Mouse (Mus musculus) ES-E14 (cell line): Measurements from ENCODE around the gene Tnip1. TPM values are rescaled to one million over a fixed set of nuclear protein-coding genes. Genes with fewer than 3 reads are reported as not detected.

Experiments
- DNase-seq: peaks from one replicate; pipeline ENCODE4 v3.0.0-alpha.2; 2013; ENCODE audit warnings: low read depth, low spot score
- H3K27ac ChIP-seq: 2 replicates; pipeline ENCODE4 v1.5.1; 2012; ENCODE audit warnings: low read depth, mild to moderate bottlenecking, low read length, moderate library complexity, mixed read lengths; ENCODE audit not compliant: poor library complexity, insufficient read depth, severe bottlenecking
- H3K36me3 ChIP-seq: 2 replicates; pipeline ENCODE4 v1.6.1; 2012; ENCODE audit warnings: mild to moderate bottlenecking, low read length, moderate library complexity, mixed read lengths; ENCODE audit not compliant: control insufficient read depth, poor library complexity, insufficient read depth, severe bottlenecking
- H3K4me1 ChIP-seq, 2 experiments: fragments of 150-350 bp in 1 of 2; sonication (generic) in 1 of 2; 2 replicates each; pipeline ENCODE4 v1.6.1; 2012; ENCODE audit warnings: low read length in 2 of 2, mild to moderate bottlenecking in 1 of 2, mixed read lengths in 1 of 2; ENCODE audit not compliant: control insufficient read depth in 2 of 2, insufficient read depth in 2 of 2, poor library complexity in 1 of 2
- H3K4me3 ChIP-seq, 2 experiments: fragments of 150-350 bp in 1 of 2; sonication (generic) in 1 of 2; 2 replicates each; pipeline ENCODE4 v1.5.1; 2012; ENCODE audit warnings: low read length in 2 of 2, low read depth in 1 of 2, mild to moderate bottlenecking in 1 of 2, mixed read lengths in 1 of 2; ENCODE audit not compliant: insufficient read depth in 1 of 2, poor library complexity in 1 of 2, severe bottlenecking in 1 of 2
- H3K9ac ChIP-seq: 2 replicates; pipeline ENCODE4 v1.6.1; 2012; ENCODE audit warnings: low read depth, mild to moderate bottlenecking, low read length, mixed read lengths; ENCODE audit not compliant: poor library complexity, insufficient read depth, severe bottlenecking
- H3K9me3 ChIP-seq: fragments of 150-350 bp; sonication (generic); 2 replicates; pipeline ENCODE4 v1.6.1; 2012; ENCODE audit warnings: low read depth, mild to moderate bottlenecking, low read length; ENCODE audit not compliant: control insufficient read depth, insufficient read depth
- CHD2 ChIP-seq: IDR thresholded peaks from 2 replicates; pipeline ENCODE4 v1.6.1; 2014; ENCODE audit warnings: mild to moderate bottlenecking, low read depth, low read length, inconsistent platforms
- HCFC1 ChIP-seq: IDR thresholded peaks from 2 replicates; pipeline ENCODE4 v1.6.1; 2012; ENCODE audit warnings: low read length, inconsistent platforms, borderline replicate concordance; ENCODE audit not compliant: insufficient read depth
- MAFK ChIP-seq: IDR thresholded peaks from 2 replicates; pipeline ENCODE4 v1.6.1; 2014; ENCODE audit warnings: mild to moderate bottlenecking, low read depth, low read length, inconsistent platforms; ENCODE audit not compliant: insufficient read depth
- ZC3H11A ChIP-seq: IDR thresholded peaks from 2 replicates; pipeline ENCODE4 v1.6.1; 2012; ENCODE audit warnings: low read depth, mild to moderate bottlenecking, inconsistent platforms, low read length, borderline replicate concordance
- ZNF384 ChIP-seq: IDR thresholded peaks from 2 replicates; pipeline ENCODE4 v1.6.1; 2012; ENCODE audit warnings: low read depth, low read length, inconsistent platforms
- in situ Hi-C, 2 experiments: fragments of 600-800 bp; cut with MboI; formaldehyde crosslinking; loops; one replicate each; pipeline ENCODE4 v1.15.1; 2025; ENCODE audit warnings: low sequenced_read_pairs in 2 of 2, inconsistent platforms in 1 of 2; ENCODE audit not compliant: unreplicated experiment in 2 of 2
- total RNA-seq: library from RNA; depleted of rRNA; stranded (reverse); fragments of 300-350 nt; gene quantifications from 2 replicates; pipeline ENCODE4 v1.2.3, GENCODE M21; 2012

The Tnip1 gene
- total RNA-seq, 1 experiment: 14.3 TPM

- in situ Hi-C loops: no loop called here
- H3K27ac ChIP-seq: no peak overlapping the region
- peaks cover 11 to 20% of the 10 kb centered on the region in 2 experiments; a peak in 3 of 4 replicates for H3K4me1 ChIP-seq
- no peak for TF ChIP-seq ZC3H11A
- TF ChIP-seq CHD2: no peak
- no peak for TF ChIP-seq HCFC1
- TF ChIP-seq MAFK: no peak
- TF ChIP-seq ZNF384: no peak
- no peak overlapping the region for H3K4me3 ChIP-seq
- peaks cover 45% of the 10 kb centered on the region; the same call in 1 of the 2 replicates for H3K36me3 ChIP-seq
- no peaks in the 10 kb centered on the region for H3K9me3 ChIP-seq
- H3K9ac ChIP-seq: no peak overlapping the region
- DNase-seq: no peak
These were observed 26.0 kb downstream of the Tnip1 start for GRCm38 (mm10) chr11:54936771-54937140.

GRCm38 (mm10) chr11:54936035-54936770 lies 26.5 kb downstream of the Tnip1 start:
- H3K4me1 ChIP-seq: peaks cover 10 to 19% of the 10 kb centered on the region in 2 experiments; a peak in 3 of 4 replicates
- TF ChIP-seq CHD2 (no peak), MAFK (peak; percentile 71), ZNF384 (no peak), ZC3H11A (no peak)
- in situ Hi-C loops: no loop called here
- peaks cover 45% of the 10 kb centered on the region; the same call in 1 of the 2 replicates for H3K36me3 ChIP-seq
- no peak overlapping the region for H3K4me3 ChIP-seq
- H3K27ac ChIP-seq: no peak overlapping the region
- H3K9ac ChIP-seq: no peak overlapping the region
- no peak for DNase-seq
- no peaks in the 10 kb centered on the region for H3K9me3 ChIP-seq

GRCm38 (mm10) chr11:54934198-54934597 lies 28.5 kb downstream of the Tnip1 start:
- no peak for DNase-seq
- no peak for TF ChIP-seq HCFC1
- in situ Hi-C loops: loop anchor here (5.0 kb wide), 1 partner anchor 53 kb away; no protein-coding TSS in a partner anchor
- Histone ChIP-seq H3K9me3 (no peaks in the 10 kb centered on the region), H3K27ac (no peak overlapping the region), H3K9ac (no peak overlapping the region), H3K4me1 (peaks cover 8 to 17% of the 10 kb centered on the region in 2 experiments; a peak in 3 of 4 replicates), H3K4me3 (no peak overlapping the region), H3K36me3 (peaks cover 57% of the 10 kb centered on the region; the same call in 1 of the 2 replicates)

DNA sequence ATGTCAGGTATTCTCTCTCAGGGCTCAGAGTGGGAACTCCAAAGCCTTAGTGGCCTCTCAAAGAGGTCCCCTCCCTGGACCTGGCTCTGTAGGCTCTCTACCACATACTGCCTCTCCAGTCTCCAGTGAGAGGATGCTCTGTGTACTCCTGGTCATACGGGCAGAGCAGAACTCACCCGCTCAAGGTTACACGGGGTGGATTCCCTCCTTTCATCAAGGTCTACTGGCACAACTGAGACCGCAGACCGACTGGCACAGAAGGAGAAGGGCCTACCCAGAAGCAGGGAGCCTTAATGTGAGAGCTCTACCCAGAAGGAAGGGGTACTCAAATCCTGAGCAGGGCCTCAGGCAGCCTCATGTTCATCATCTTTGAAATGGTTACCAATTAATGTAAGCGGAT lies 30.2 kb downstream of the Tnip1 start:
- in situ Hi-C loops: loop anchor here (5.0 kb wide), 1 partner anchor 55 kb away; no protein-coding TSS in a partner anchor
- no peak for DNase-seq
- no peak overlapping the region for H3K9ac ChIP-seq
- TF ChIP-seq MAFK (no peak), HCFC1 (no peak), ZNF384 (no peak), CHD2 (no peak), ZC3H11A (no peak)
- H3K36me3 ChIP-seq: peaks cover 56% of the 10 kb centered on the region
- no peaks in the 10 kb centered on the region for H3K9me3 ChIP-seq
- peaks cover 8 to 17% of the 10 kb centered on the region in 2 experiments; a peak in 3 of 4 replicates for H3K4me1 ChIP-seq
- no peak overlapping the region for H3K4me3 ChIP-seq
- H3K27ac ChIP-seq: no peak overlapping the region
